Mouse (Mus musculus) small intestine, adult 2 months (tissue): ENCODE measurements around the gene Abca8b. TPM values are rescaled to one million over a fixed set of nuclear protein-coding genes. Genes with fewer than 3 reads are reported as not detected.

Experiments
- H3K27ac ChIP-seq: fragments of 200-500 bp; 2 replicates; pipeline ENCODE4 v1.5.1; 2012; ENCODE audit warnings: low read depth, low read length, control low read depth, inconsistent platforms; ENCODE audit not compliant: insufficient read depth
- H3K27me3 ChIP-seq: fragments of 200-500 bp; 2 replicates; pipeline ENCODE4 v1.6.1; 2012; ENCODE audit warnings: mild to moderate bottlenecking, moderate library complexity, low read length, inconsistent platforms; ENCODE audit not compliant: control insufficient read depth, insufficient read depth
- H3K36me3 ChIP-seq: fragments of 200-500 bp; 2 replicates; pipeline ENCODE4 v1.6.1; 2012; ENCODE audit warnings: mild to moderate bottlenecking, low read length, control low read depth, inconsistent platforms; ENCODE audit not compliant: control insufficient read depth, insufficient read depth
- H3K4me1 ChIP-seq: fragments of 200-500 bp; 2 replicates; pipeline ENCODE4 v1.6.1; 2012; ENCODE audit warnings: low read length, inconsistent platforms, mixed read lengths; ENCODE audit not compliant: control insufficient read depth, insufficient read depth, insufficient read length
- H3K4me3 ChIP-seq: fragments of 200-500 bp; 2 replicates; pipeline ENCODE4 v1.5.1; 2012; ENCODE audit warnings: low read depth, mild to moderate bottlenecking, control low read depth, inconsistent platforms, low read length, moderate library complexity
- CTCF ChIP-seq: fragments of 200-500 bp; IDR thresholded peaks from 2 replicates; pipeline ENCODE4 v1.5.1; 2012; ENCODE audit warnings: low read depth, mild to moderate bottlenecking, control low read depth, inconsistent platforms, low read length, moderate library complexity, mixed read lengths; ENCODE audit not compliant: insufficient replicate concordance, insufficient read length; ENCODE audit errors: extremely low read depth
- POLR2A ChIP-seq: fragments of 200-500 bp; IDR thresholded peaks from 2 replicates; pipeline ENCODE4 v1.6.1; 2012; ENCODE audit warnings: low read depth, mild to moderate bottlenecking, control low read depth, inconsistent platforms, low read length, moderate library complexity
- WGBS: fragments of 180-500 bp; shearing (Covaris S2); methylation state at CpG from one replicate; pipeline ENCODE4 v1.1.7; 2018; 5-methylcytosine and 5-hydroxymethylcytosine counted together
- polyA plus RNA-seq: library from polyadenylated mRNA; depleted of rRNA; stranded (reverse); fragments of >200 nt; gene quantifications from 2 replicates; pipeline ENCODE4 v1.2.3, GENCODE M21; 2012; rRNA removed

Abca8b gene
- 0.06 and 0.11 TPM in 2 replicates for polyA plus RNA-seq

GRCm38 (mm10) chr11:109995624-109996023, at the start of gene Abca8b:
TSS of gene Abca8b (minus strand) at chr11:109995845.
- no peak for TF ChIP-seq CTCF
- TF ChIP-seq POLR2A: no peak
- Histone ChIP-seq H3K27me3 (no peaks in the 10 kb centered on the region), H3K4me1 (peaks cover 4% of the 10 kb centered on the region), H3K27ac (no peak within 1 kb of the TSS), H3K4me3 (peak within 1 kb of the TSS; percentile 49), H3K36me3 (no peaks in the 10 kb centered on the region)
- under 1% methylated on average over 15 of the region's 15 CpGs for WGBS

- H3K4me1 ChIP-seq: no peaks in the 10 kb centered on the region
- TF ChIP-seq CTCF (no peak), POLR2A (no peak)
- H3K27ac ChIP-seq: no peak overlapping the region
- no peaks in the 10 kb centered on the region for H3K36me3 ChIP-seq
- 81% methylated on average over 2 of the region's 2 CpGs for WGBS
- no peak overlapping the region for H3K4me3 ChIP-seq
- H3K27me3 ChIP-seq: no peaks in the 10 kb centered on the region
Observed at GRCm38 (mm10) chr11:110037795-110038194, 42.1 kb upstream of the Abca8b start.

- TF ChIP-seq CTCF (no peak), POLR2A (no peak)
- H3K27ac ChIP-seq: no peak overlapping the region
- 15% methylated on average over 7 of the region's 7 CpGs for WGBS
- no peaks in the 10 kb centered on the region for H3K27me3 ChIP-seq
- H3K36me3 ChIP-seq: no peaks in the 10 kb centered on the region
- no peak overlapping the region for H3K4me3 ChIP-seq
- peaks cover 3% of the 10 kb centered on the region; the same call in 1 of the 2 replicates for H3K4me1 ChIP-seq
Observed at GRCm38 (mm10) chr11:110028913-110029695, 33.5 kb upstream of the Abca8b start.

- Histone ChIP-seq H3K4me3 (no peak overlapping the region), H3K4me1 (no peaks in the 10 kb centered on the region), H3K27me3 (no peaks in the 10 kb centered on the region), H3K27ac (no peak overlapping the region), H3K36me3 (no peaks in the 10 kb centered on the region)
- TF ChIP-seq CTCF (no peak), POLR2A (no peak)
- WGBS: 38% methylated on average over 2 of the region's 2 CpGs
Observed at GRCm38 (mm10) chr11:110010836-110011546, 15.3 kb upstream of the Abca8b start.

- Histone ChIP-seq H3K27ac (no peak overlapping the region), H3K4me1 (peaks cover 4% of the 10 kb centered on the region), H3K27me3 (no peaks in the 10 kb centered on the region), H3K36me3 (no peaks in the 10 kb centered on the region), H3K4me3 (no peak overlapping the region)
- 1% methylated on average over 3 of the region's 3 CpGs for WGBS
- TF ChIP-seq POLR2A (no peak), CTCF (no peak)
Observed at GRCm38 (mm10) chr11:109995013-109995412, 632 bp downstream of the Abca8b start.

- Histone ChIP-seq H3K4me3 (no peak overlapping the region), H3K4me1 (peaks cover 4% of the 10 kb centered on the region), H3K27ac (no peak overlapping the region), H3K27me3 (no peaks in the 10 kb centered on the region), H3K36me3 (no peaks in the 10 kb centered on the region)
- WGBS: 44% methylated on average over 6 of the region's 6 CpGs
- TF ChIP-seq CTCF: no peak
- no peak for TF ChIP-seq POLR2A
Observed at GRCm38 (mm10) chr11:109994014-109994413, 1.6 kb downstream of the Abca8b start.

- no peaks in the 10 kb centered on the region for H3K27me3 ChIP-seq
- H3K4me3 ChIP-seq: no peak overlapping the region
- WGBS: 56% methylated on average over 3 of the region's 3 CpGs
- H3K4me1 ChIP-seq: peaks cover 7% of the 10 kb centered on the region
- no peak for TF ChIP-seq CTCF
- TF ChIP-seq POLR2A: no peak
- H3K27ac ChIP-seq: no peak overlapping the region
- no peaks in the 10 kb centered on the region for H3K36me3 ChIP-seq
Observed at GRCm38 (mm10) chr11:109991270-109991669, 4.4 kb downstream of the Abca8b start.
